27 mouse cellular contexts compared by ENCODE assay signal in the genomic region with DNA sequence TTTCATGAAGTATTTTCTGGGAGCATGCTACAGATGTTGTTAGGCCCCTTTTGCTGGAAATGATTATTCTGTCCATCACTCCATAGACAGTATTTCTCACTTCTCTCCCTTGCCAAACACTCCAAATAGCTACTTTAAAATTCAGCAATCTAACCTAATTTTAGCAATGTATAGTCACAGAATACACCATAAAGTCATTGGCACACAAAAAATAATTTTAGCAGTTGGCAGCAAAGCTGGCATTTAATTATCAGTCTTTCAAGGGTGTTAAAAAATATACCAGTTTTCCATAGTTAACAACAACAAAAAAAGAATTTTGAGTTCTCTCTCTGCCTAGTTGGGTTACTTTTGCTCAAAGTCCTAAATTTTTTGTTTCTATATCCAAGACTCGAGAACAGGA. TPM values are rescaled to one million over a fixed set of nuclear protein-coding genes. Genes with fewer than 3 reads are reported as not detected.
"Had no signal": no experiment of that assay in that cellular context is flagged by ENCODE, and none has a peak within 500 bp of the region (broad histone marks: within the 10 kb centered on the region; RNA-seq: fewer than 3 reads in every experiment).

No protein-coding gene starts in this region.

- H3K9ac ChIP-seq: heart, embryonic 12.5 days; hindbrain, embryonic 12.5 days; hindbrain, embryonic 14.5 days; intestine, embryonic 15.5 days; limb, embryonic 12.5 days; liver, embryonic 13.5 days; liver, embryonic 15.5 days had no signal

- H3K27me3 ChIP-seq: heart, embryonic 12.5 days; hindbrain, embryonic 12.5 days; intestine, embryonic 15.5 days; limb, embryonic 12.5 days; liver, embryonic 13.5 days; liver, embryonic 15.5 days had no signal

- H3K4me3 ChIP-seq: heart, embryonic 10.5 days; heart, embryonic 12.5 days; hindbrain, embryonic 10.5 days; hindbrain, embryonic 12.5 days; intestine, embryonic 15.5 days; layer of hippocampus, adult 2 months; limb, embryonic 10.5 days; limb, embryonic 12.5 days; liver, embryonic 13.5 days; liver, embryonic 15.5 days had no signal

- H3K4me1 ChIP-seq: heart, embryonic 10.5 days; hindbrain, embryonic 10.5 days; hindbrain, embryonic 12.5 days; intestine, embryonic 15.5 days; limb, embryonic 10.5 days; limb, embryonic 12.5 days; liver, embryonic 13.5 days; liver, embryonic 15.5 days had no signal

- DNase-seq: gastrocnemius, postnatal 14 days; gastrocnemius, postnatal 36 days; heart, postnatal 10 days; heart, postnatal 4 days; kidney, adult 18-20 months; kidney, adult 8-10 months; kidney, postnatal 10 days; kidney, postnatal 25 days; kidney, postnatal 4 days; liver; liver, embryonic 13.5 days had no signal

- H3K4me2 ChIP-seq: heart, embryonic 12.5 days; hindbrain, embryonic 12.5 days; hindbrain, embryonic 14.5 days; intestine, embryonic 15.5 days; limb, embryonic 12.5 days; liver, embryonic 11.5 days; liver, embryonic 13.5 days; liver, embryonic 15.5 days had no signal

- H3K36me3 ChIP-seq: heart, embryonic 10.5 days; heart, embryonic 12.5 days; hindbrain, embryonic 10.5 days; hindbrain, embryonic 12.5 days; intestine, embryonic 15.5 days; limb, embryonic 10.5 days; limb, embryonic 12.5 days; liver, embryonic 13.5 days; liver, embryonic 15.5 days had no signal

- ATAC-seq: hindbrain, embryonic 16.5 days; inflammation-experienced regulatory T-cells, adult 6 months; intestine, embryonic 15.5 days; intestine, postnatal 0 days had no signal

- H3K9me3 ChIP-seq: heart, embryonic 10.5 days; hindbrain, embryonic 10.5 days; hindbrain, embryonic 12.5 days; intestine, embryonic 15.5 days; limb, embryonic 10.5 days; liver, embryonic 13.5 days; liver, embryonic 15.5 days had no signal

- H3K27ac ChIP-seq: heart, embryonic 10.5 days; hindbrain, embryonic 10.5 days; hindbrain, embryonic 12.5 days; hindbrain, embryonic 14.5 days; intestine, embryonic 15.5 days; layer of hippocampus, adult 2 months; limb, embryonic 10.5 days; limb, embryonic 12.5 days; liver, embryonic 13.5 days; liver, embryonic 15.5 days had no signal

RNA-seq across cellular contexts. Expression of a gene that starts 14.4 kb away (rescaled TPM):
- total RNA-seq: gastrocnemius, adult 18-20 months; gastrocnemius, adult 8-10 months; gastrocnemius, postnatal 36 days had no signal
